Mouse (Mus musculus) bone marrow macrophage, adult 2 months (primary cell): ENCODE results near the gene Ankfy1. TPM values are rescaled to one million over a fixed set of nuclear protein-coding genes. Genes with fewer than 3 reads are reported as not detected.
"Not testable (repeated sequence)": the region's sequence is repeated elsewhere in the genome, so short reads cannot be mapped to it uniquely, and the experiment has no call there.

Experiments
- H3K27ac ChIP-seq: 2 replicates; pipeline ENCODE4 v1.5.1; 2012; ENCODE audit warnings: low read depth, low read length; ENCODE audit not compliant: insufficient read depth
- H3K4me1 ChIP-seq: 2 replicates; pipeline ENCODE4 v1.6.1; 2012; ENCODE audit warnings: low read length; ENCODE audit not compliant: control insufficient read depth, insufficient read depth
- H3K4me3 ChIP-seq: 2 replicates; pipeline ENCODE4 v1.5.1; 2012; ENCODE audit warnings: mild to moderate bottlenecking, low read length, moderate library complexity; ENCODE audit not compliant: insufficient read depth
- CTCF ChIP-seq: IDR thresholded peaks from 2 replicates; pipeline ENCODE4 v1.5.1; 2012; ENCODE audit warnings: low read depth, mild to moderate bottlenecking, low read length, moderate library complexity
- POLR2A ChIP-seq: IDR thresholded peaks from 2 replicates; pipeline ENCODE4 v1.6.1; 2012; ENCODE audit warnings: mild to moderate bottlenecking, low read depth, low read length, borderline replicate concordance
- polyA plus RNA-seq: library from polyadenylated mRNA; stranded (reverse); fragments of >200 nt; gene quantifications from 2 replicates; pipeline ENCODE4 v1.2.4, GENCODE M21; 2012; ENCODE audit not compliant: missing spikeins, insufficient read depth, insufficient read length

Gene Ankfy1
- polyA plus RNA-seq, 1 experiment, result 78.6 TPM

DNA sequence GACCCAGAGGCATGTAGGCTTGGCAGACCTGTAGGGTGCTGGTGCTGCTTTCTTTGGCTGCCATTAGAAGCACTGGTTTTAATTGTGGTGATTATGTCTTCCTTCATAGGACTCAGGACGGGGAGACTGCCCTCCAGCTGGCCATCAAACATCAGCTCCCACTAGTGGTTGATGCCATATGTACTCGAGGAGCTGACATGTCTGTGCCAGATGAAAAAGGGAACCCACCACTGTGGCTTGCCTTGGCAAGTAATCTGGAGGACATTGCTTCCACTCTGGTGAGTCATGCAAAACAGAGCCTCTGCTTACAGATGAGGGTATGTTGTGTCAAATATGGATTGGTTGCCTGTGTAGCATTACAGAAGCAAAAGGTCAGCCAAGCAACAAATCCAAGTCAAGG, 62.1 kb downstream of the Ankfy1 start:
- Histone ChIP-seq H3K27ac (peak overlapping the region; percentile 54), H3K4me1 (peaks cover 14% of the 10 kb centered on the region), H3K4me3 (no peak overlapping the region)
- no peak for TF ChIP-seq CTCF
- no peak for TF ChIP-seq POLR2A

DNA sequence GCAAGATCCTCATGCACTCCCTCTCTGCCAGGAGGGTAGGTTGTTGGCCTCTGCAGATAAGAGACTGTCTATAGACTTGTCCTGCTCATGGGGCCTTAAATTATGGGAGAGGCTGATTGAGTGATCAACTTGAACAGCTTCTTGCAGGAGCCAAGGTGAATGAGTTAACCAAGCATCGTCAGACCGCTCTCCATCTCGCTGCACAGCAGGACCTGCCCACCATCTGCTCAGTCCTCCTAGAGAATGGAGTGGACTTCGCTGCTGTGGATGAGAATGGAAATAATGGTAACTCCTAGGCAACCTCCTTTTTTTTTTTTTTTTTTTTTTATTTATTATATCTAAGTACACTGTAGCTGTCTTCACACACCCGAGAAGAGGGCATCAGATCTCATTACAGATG, 68.5 kb downstream of the Ankfy1 start:
- peak overlapping the region; percentile 16; the same call in 1 of the 2 replicates for H3K27ac ChIP-seq
- peaks cover 23% of the 10 kb centered on the region for H3K4me1 ChIP-seq
- no peak for TF ChIP-seq CTCF
- TF ChIP-seq POLR2A, result no peak
- H3K4me3 ChIP-seq, result no peak overlapping the region

DNA sequence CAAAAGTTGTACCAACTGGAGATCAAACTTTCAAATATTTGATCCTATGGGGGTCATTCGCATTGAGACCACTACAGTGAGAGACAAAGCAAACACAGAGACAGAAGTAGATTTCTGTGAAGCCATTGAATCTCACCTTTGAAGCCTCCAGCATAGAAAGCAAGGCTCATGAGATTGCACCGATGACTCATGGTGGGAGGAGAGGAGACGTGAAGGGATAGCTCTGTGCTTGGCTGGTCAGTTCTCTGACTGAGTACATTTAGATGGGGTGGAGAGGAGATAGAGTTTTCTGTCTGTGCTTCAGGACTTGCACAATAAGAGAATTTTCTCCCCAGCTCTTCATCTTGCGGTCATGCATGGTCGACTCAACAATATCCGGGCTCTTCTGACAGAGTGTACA, 69.8 kb downstream of the Ankfy1 start:
- Histone ChIP-seq H3K4me3 (no peak overlapping the region), H3K27ac (peak overlapping the region; percentile 70), H3K4me1 (peaks cover 23% of the 10 kb centered on the region)
- no peak for TF ChIP-seq CTCF
- no peak for TF ChIP-seq POLR2A

DNA sequence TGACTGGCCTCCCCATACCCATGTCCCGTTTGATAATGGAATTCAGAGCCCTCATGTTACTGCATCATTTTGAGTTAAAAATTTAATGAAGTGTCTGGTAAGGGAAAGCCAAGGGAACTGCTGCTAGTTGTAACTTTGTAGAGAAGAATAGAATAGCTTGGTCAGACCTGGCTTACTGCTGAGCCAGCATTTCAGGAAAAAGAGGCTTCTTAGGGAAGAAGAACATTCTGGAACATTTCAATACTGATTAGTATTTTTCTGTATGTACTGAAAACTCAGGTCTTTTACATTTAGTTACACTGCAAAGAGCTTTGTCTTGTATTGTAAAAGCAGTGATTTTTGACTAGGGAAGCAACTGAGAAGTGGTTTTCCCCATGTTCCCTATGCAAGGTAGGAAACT, 71.0 kb downstream of the Ankfy1 start:
- TF ChIP-seq POLR2A (no peak), CTCF (no peak)
- H3K27ac ChIP-seq, result no peak overlapping the region
- H3K4me1 ChIP-seq, result peaks cover 23% of the 10 kb centered on the region
- H3K4me3 ChIP-seq, result no peak overlapping the region

DNA sequence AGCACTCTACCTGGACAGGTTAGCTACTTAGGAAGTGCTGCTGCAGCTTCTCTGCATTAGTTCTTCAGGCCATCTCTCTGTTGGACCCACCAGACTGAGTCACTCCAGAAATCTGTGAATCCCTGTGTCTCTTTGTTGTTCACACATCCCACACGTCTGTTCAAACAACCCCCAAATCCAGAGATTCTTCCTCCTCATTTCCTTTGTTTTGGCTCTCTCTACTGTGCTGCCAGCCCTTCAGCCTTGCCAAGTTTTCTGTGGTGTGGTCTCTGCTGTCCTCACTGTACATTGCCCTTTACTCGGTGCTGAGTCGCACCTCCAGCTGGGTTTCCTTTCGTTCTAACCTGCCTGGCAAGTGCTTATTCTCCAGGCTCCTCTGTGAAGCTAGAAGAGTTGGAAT, 74.5 kb downstream of the Ankfy1 start:
- H3K4me3 ChIP-seq, result no peak overlapping the region

DNA sequence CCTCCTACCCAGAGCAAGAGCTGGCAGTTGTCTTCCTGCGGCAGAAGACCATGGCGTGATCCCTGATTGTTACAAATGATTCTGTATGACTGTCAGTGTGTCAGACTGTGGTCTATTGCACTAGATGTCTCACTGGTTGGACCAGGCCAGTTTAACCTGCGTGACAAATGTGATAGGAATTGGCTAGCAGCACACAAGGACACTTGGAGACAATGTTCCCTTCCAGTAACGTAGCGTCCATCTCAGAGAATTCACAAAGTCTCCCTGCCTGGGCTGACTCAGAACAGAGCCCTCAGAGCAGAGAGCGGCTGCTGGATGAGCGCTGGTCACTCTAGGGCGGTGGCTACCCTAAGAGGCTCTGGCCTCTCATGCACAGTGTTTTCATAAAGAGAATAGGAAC, 77.9 kb downstream of the Ankfy1 start:
- TF ChIP-seq POLR2A (no peak), CTCF (no peak)
- Histone ChIP-seq H3K4me1 (no peaks in the 10 kb centered on the region), H3K4me3 (no peak overlapping the region), H3K27ac (no peak overlapping the region)

More for the DNA sequence above, 74.5 kb downstream of the Ankfy1 start:
- Histone ChIP-seq H3K4me1 (peaks cover 9% of the 10 kb centered on the region), H3K27ac (no peak overlapping the region)
- TF ChIP-seq CTCF, result no peak
- TF ChIP-seq POLR2A, result no peak

DNA sequence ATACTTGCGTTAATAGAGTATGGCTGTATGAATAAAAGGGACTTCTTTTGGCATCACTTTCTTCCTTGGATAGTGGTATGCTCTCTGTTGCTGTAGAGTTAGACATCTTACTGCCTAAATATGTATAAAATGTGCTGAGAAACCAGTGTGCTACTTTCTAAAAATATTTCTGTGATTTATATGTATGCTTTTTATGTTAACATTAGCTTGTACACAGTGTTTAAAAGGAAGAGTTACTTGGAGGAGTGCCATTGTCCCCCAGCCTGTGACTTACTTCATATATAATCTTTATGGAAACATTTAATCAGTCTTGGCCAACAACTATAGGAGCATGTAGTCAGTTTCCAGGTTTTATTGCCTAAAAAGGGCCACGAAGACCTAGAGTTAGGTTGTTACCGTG, 79.3 kb downstream of the Ankfy1 start:
- Histone ChIP-seq H3K4me3 (no peak overlapping the region), H3K27ac (no peak overlapping the region), H3K4me1 (no peaks in the 10 kb centered on the region)
- TF ChIP-seq POLR2A, result no peak
- no peak for TF ChIP-seq CTCF

DNA sequence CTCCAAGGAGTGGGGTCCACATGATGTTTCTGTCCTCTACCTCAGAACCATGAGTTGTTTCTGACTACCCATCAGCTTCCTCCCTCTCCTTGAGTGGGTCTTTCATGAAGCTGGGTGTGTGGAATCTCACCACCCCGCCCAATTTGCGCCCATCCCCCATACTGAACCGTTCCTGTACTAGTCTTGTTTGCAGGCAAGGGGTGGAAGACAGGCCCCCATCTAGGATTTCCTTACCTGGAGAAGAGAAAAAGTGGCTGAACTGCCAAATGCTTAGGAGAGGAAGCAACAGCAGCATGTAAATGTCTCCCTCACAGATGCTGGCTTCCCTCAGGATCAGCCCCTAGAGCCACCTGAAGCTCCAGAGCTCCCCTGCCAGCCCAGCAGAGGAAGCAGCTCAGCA, 80.5 kb downstream of the Ankfy1 start:
- TF ChIP-seq CTCF (no peak), POLR2A (no peak)
- H3K27ac ChIP-seq, result no peak overlapping the region
- no peaks in the 10 kb centered on the region for H3K4me1 ChIP-seq
- H3K4me3 ChIP-seq, result no peak overlapping the region

DNA sequence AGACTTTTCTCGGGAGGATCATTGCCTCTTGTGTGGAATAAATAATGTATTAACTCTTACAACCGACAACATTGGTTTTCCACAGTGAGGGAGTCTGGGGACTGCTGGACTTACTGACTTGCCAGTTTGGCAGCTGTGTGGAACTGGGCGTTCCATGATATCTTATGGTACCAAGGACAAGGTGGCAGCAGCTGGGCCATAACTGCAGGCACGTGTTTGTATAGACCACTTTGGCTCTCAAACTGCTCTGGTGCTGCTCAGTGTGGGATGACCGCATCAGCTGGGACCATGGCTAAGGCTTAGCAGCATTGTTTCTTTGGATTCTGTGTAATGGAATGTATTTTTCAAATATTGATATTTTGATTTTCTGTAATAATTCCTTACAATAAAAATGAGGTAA, 81.0 kb downstream of the Ankfy1 start:
- H3K27ac ChIP-seq, result no peak overlapping the region
- no peak overlapping the region for H3K4me3 ChIP-seq
- H3K4me1 ChIP-seq, result no peaks in the 10 kb centered on the region
- TF ChIP-seq CTCF (no peak), POLR2A (no peak)

DNA sequence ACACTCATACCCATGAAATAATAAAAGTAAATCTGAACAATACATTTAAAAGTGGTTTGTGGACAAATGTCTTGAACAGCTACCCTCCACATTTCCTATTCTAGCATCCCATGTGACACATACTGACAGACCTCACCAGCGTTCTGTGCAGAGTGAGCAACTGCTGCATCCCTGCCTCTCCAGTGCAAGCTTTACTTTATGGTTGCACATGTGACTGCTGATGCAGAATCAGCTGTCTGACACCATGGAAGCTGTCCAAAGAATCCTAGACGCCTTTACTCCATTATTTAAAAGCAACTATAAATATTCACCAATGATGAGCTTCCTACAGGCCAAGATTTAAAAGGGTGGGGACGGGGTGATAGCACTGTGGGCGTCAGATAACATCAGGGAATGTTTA, 81.7 kb downstream of the Ankfy1 start:
- TF ChIP-seq CTCF, result no peak
- no peak for TF ChIP-seq POLR2A
- Histone ChIP-seq H3K4me1 (no peaks in the 10 kb centered on the region), H3K27ac (no peak overlapping the region), H3K4me3 (no peak overlapping the region)

DNA sequence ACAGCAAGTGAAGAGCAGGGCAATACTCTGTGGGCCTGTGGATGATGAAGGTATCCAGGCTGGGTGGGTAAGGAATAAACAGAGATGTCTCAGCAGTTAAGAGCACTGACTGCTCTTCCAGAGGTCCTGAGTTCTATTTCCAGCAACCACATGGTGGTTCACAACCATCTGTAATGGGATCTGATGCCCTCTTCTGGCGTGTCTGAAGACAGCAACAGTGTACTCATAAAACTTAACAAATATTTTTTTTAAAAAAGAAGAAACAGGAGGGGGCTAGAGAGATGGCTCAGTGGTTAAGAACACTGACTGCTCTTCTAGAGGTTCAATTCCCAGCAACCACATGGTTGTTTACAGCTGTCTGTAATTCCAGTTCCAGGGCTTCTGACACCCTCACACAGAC, 82.8 kb downstream of the Ankfy1 start:
- not testable (repeated sequence) for H3K27ac ChIP-seq, H3K4me3 ChIP-seq, H3K4me1 ChIP-seq
